Mouse (Mus musculus) myocyte (in vitro differentiated cells): ENCODE data around the gene Ppm1e.

Source experiments
- CEBPB ChIP-seq: IDR thresholded peaks from 2 replicates; pipeline ENCODE4 v1.6.1; 2011; ENCODE audit warnings: mild to moderate bottlenecking, moderate library complexity; ENCODE audit not compliant: poor library complexity, insufficient read depth, severe bottlenecking
- MAX ChIP-seq: IDR thresholded peaks from one replicate; pipeline ENCODE4 v1.6.1; 2011; ENCODE audit warnings: low read depth, mild to moderate bottlenecking, control low read depth
- POLR2A ChIP-seq: IDR thresholded peaks from one replicate; pipeline ENCODE4 v1.6.1; 2011; ENCODE audit warnings: low read depth, mild to moderate bottlenecking, control low read depth, moderate library complexity; ENCODE audit not compliant: insufficient read length

DNA sequence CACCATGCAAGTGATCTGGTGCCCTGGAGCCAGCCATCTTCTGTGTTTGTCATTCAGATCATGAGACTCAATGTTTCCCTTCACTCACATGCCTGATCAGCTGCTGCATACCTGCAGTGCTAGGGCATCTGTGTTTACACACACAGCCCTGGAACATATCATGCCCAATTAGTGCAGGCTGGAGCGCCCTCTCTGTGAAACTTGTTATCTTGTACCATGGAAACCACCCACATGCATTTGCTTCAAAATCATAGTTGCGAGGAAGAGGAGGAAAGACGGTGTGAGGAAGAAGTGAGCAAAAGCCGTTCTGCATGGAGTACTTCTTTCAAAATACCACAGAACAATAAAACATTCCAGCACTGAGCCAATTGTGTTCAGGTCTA, 118.0 kb downstream of the Ppm1e start:
- TF ChIP-seq POLR2A (no peak), CEBPB (no peak), MAX (no peak)
